Mouse (Mus musculus) Patski (cell line): ENCODE data around the gene Eps8l3. TPM values are rescaled to one million over a fixed set of nuclear protein-coding genes. Genes with fewer than 3 reads are reported as not detected.

ENCODE experiments used
- ATAC-seq: fragments of 100-300 bp; one replicate; pipeline ENCODE4 v1.8.0; 2021
- CTCF ChIA-PET: fragments of 350-600 bp; sonication (Branson Sonifier 250); formaldehyde crosslinking; loops from one replicate; lab custom pipeline; 2022; ENCODE audit warnings: inconsistent platforms; lab: Charles Lee
- POLR2A ChIA-PET: fragments of 350-600 bp; sonication (Branson Sonifier 250); formaldehyde crosslinking; loops from one replicate; lab custom pipeline; 2022; ENCODE audit warnings: antibody characterized with exemption, inconsistent platforms; lab: Charles Lee
- DNase-seq: peaks from one replicate; pipeline ENCODE4 v3.0.0-alpha.2; 2011; ENCODE audit warnings: low read depth, low spot score
- H3K27me3 ChIP-seq: fragments of 371-371 bp; one replicate; pipeline ENCODE4 v1.5.1; 2021
- CTCF ChIP-seq: fragments of 100-300 bp; IDR thresholded peaks from one replicate; pipeline ENCODE4 v1.5.1; 2021
- in situ Hi-C: fragments of 300-500 bp; cut with MboI; formaldehyde crosslinking; loops from 3 replicates; pipeline ENCODE4 v1.11.1; 2018; ENCODE audit warnings: low pct_unique_long_range_greater_than_20kb, mixed read lengths
- polyA plus RNA-seq: library from polyadenylated mRNA; unstranded; gene quantifications from one replicate; pipeline ENCODE4 v1.2.3, GENCODE M21; 2021

The Eps8l3 gene
- not detected for polyA plus RNA-seq

GRCm38 (mm10) chr3:107877005-107877404, at the start of gene Eps8l3:
Gene Eps8l3, plus strand, starts transcription at chr3:107877229.
- ChIA-PET POLR2A (no interaction called here), CTCF (interaction anchor here (1.0 to 5.3 kb wide), 2 partner anchors 10 to 18 kb away, joined by 3 to 27 read pairs; partner anchors contain the start of gene Gstm5)
- H3K27me3 ChIP-seq = no peaks in the 10 kb centered on the region
- in situ Hi-C loops = no loop called here
- no peak for DNase-seq
- no peak for ATAC-seq
- no peak for TF ChIP-seq CTCF

DNA sequence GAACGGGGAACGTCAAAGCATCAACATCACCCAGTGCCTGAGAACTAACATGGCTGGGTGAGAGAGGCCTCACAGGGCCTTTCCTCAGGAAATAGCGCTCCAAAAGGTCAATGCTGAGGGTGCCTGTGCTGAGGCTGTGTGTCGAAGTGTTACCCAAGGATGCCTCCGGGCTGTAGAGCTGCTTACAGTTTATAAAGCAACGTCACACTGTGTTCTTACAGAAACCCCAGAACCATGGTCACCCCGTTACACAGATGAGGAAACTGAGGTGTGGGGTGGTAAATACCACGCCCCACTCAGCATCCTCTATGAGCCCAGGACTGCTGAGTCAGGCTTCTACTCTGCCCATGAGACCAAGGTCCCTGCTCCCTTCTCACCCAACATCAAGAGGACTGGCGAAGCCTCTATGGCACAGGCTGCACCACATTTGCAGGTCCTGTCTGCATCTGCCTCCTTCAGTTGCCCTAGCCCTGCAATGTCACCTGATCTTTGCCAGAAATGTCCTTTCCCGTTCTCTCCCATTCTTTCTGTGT, 49.1 kb upstream of the Eps8l3 start:
- ATAC-seq = no peak
- no peak for DNase-seq
- ChIA-PET POLR2A (no interaction called here), CTCF (interaction anchor here (1.0 to 1.2 kb wide), 3 partner anchors 10 to 15 kb away, joined by 3 to 4 read pairs (median 3); no protein-coding TSS in a partner anchor)
- no peak for TF ChIP-seq CTCF
- in situ Hi-C loops = no loop called here
- no peaks in the 10 kb centered on the region for H3K27me3 ChIP-seq

- DNase-seq = no peak
- no peak for TF ChIP-seq CTCF
- peak; percentile 55 for ATAC-seq
- CTCF ChIA-PET = interaction anchor here (1.2 to 1.3 kb wide), 3 partner anchors 11 to 16 kb away, joined by 3 to 4 read pairs (median 3); no protein-coding TSS in a partner anchor
- no peaks in the 10 kb centered on the region for H3K27me3 ChIP-seq
- in situ Hi-C loops = no loop called here
- POLR2A ChIA-PET = no interaction called here
Observed at GRCm38 (mm10) chr3:107828518-107828917, 48.5 kb upstream of the Eps8l3 start.

GRCm38 (mm10) chr3:107828997-107829396, 48.0 kb upstream of the Eps8l3 start:
- no peak for TF ChIP-seq CTCF
- ATAC-seq (no peak), DNase-seq (no peak)
- H3K27me3 ChIP-seq = no peaks in the 10 kb centered on the region
- in situ Hi-C loops = no loop called here
- POLR2A ChIA-PET = interaction anchor here (1.5 kb wide), 1 partner anchor 70 kb away, joined by 6 read pairs; no protein-coding TSS in a partner anchor
- CTCF ChIA-PET = interaction anchor here (1.2 to 1.3 kb wide), 3 partner anchors 11 to 30 kb away, joined by 3 to 4 read pairs (median 3); no protein-coding TSS in a partner anchor

DNA sequence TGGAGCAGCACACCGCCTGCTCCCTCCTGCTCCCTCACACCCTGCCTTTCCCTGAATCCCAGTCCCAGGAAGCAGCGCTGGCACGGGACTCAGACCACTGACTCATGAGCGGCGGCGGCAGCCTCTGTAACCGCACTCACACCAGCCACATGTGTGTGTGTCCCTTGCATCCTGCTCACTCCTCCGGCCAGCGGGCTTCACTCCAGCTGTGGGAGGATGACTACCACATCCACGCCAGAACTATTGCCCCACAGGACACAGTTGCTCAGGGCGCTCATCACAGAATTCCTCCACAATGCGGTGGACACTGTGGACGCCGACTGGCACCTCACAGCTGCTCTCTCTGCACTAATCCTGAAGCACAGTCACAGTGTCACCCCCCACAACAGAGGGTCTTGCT, 47.4 kb upstream of the Eps8l3 start:
- ATAC-seq = no peak
- TF ChIP-seq CTCF = no peak
- no peaks in the 10 kb centered on the region for H3K27me3 ChIP-seq
- CTCF ChIA-PET = interaction anchor here (1.2 to 1.3 kb wide), 2 partner anchors 11 to 30 kb away, joined by 3 to 4 read pairs; no protein-coding TSS in a partner anchor
- DNase-seq = no peak
- POLR2A ChIA-PET = interaction anchor here (1.5 kb wide), 1 partner anchor 70 kb away, joined by 6 read pairs; no protein-coding TSS in a partner anchor
- in situ Hi-C loops = no loop called here

DNA sequence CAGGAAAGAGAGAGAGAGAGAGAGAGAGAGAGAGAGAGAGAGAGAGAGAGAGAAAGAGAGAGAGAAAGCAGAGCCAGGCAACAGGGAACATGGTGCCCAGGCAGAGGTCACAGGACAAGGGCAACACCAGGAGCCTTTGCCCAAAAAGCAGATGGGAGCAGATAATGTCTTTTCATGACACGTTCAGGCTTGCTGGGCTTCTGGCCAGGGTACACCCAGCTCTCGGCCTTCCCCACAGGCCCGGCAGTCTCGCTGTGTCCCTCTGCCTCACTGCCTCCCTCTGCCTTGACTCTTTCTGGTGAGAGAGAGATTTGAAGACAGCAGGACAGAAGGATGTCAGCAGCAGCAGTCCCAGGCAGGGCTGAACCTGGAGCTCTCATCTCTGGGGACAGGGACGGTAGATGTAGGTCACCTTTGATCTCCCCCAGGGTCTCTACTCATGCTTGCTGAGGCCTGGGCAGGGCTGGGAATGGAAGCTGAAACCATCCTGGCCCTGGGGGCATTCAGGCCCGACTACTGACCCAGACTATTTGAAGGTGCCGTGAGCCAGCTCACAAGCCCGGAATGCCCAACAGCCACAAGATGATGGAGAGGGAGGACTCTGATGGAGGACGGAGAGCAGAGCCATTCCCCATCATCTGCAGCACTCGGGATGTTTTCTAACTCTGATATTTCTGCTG, 45.0 kb upstream of the Eps8l3 start:
- peak; percentile 22 for DNase-seq
- in situ Hi-C loops = no loop called here
- CTCF ChIA-PET = interaction anchor here (0.7 to 1.2 kb wide), 5 partner anchors 13 to 85 kb away, joined by 3 read pairs; no protein-coding TSS in a partner anchor
- H3K27me3 ChIP-seq = no peaks in the 10 kb centered on the region
- POLR2A ChIA-PET = no interaction called here
- ATAC-seq = no peak
- no peak for TF ChIP-seq CTCF

DNA sequence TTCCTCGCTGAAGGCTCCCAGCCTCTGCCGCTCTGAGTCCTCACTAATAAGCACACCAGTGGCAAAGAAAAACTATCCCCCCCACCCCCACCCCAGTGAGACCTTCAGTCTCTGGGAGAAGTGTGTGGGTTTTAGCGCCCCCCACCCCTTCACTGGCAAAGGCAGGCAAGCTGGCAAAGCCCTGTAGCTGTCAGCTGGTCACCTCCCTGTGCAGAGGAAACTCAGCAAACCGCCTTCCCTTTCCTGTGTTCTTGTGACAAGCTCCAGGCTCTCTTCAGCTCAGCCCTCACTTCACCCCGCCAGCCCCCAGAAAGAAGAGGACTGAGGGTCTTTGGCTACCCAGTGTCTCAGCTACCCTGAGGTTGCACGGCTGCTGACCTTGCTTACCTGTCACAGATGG, 44.4 kb upstream of the Eps8l3 start:
- DNase-seq (no peak), ATAC-seq (no peak)
- no peak for TF ChIP-seq CTCF
- ChIA-PET CTCF (no interaction called here), POLR2A (no interaction called here)
- in situ Hi-C loops = no loop called here
- no peaks in the 10 kb centered on the region for H3K27me3 ChIP-seq

DNA sequence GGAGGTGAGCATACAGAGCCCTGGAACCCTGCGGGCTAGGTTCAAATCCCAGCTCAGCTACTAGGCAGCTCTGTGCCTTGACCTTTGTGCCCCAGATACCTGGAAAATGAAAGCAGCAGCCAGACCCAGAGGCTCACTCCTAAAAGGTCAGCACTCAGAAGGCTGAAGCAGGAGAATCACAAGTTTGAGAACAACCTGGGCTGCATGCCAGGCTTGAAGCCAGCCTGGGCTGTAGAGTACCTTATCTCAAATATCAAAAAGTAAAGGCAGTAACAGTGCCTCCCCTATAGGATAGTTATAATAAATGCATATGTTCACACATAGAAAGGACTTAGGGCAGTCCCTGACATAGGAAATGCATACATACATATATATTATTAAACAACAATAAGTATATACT, 43.7 kb upstream of the Eps8l3 start:
- H3K27me3 ChIP-seq = no peaks in the 10 kb centered on the region
- in situ Hi-C loops = no loop called here
- POLR2A ChIA-PET = no interaction called here
- DNase-seq (no peak), ATAC-seq (no peak)
- TF ChIP-seq CTCF = no peak
- CTCF ChIA-PET = no interaction called here

GRCm38 (mm10) chr3:107833872-107834341, 43.1 kb upstream of the Eps8l3 start:
- ATAC-seq = no peak
- ChIA-PET POLR2A (interaction anchor here (0.9 kb wide), 1 partner anchor 75 kb away, joined by 4 read pairs; no protein-coding TSS in a partner anchor), CTCF (interaction anchor here (0.9 to 1.0 kb wide), 3 partner anchors 10 to 137 kb away, joined by 3 to 4 read pairs (median 3); no protein-coding TSS in a partner anchor)
- no peaks in the 10 kb centered on the region for H3K27me3 ChIP-seq
- in situ Hi-C loops = no loop called here
- DNase-seq = no peak
- TF ChIP-seq CTCF = no peak

DNA sequence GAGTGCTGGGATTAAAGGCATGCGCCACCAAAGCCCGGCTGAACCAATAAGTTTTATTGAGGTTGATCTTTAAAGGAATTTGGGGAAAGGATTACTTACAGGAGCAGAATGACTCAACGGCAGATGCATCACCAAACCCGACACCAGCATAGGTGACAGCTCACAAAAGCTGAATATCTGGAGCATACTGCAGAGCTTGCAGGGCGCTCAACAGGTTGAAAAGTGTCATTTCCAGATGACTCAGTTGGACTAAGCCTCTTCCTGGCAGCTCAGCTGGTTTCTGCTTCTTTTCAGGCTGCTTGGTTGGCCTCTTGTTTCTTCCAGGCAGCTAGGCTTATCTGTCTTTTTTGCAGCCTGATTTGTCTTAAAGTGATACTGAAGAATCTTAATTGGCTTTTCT, 41.7 kb upstream of the Eps8l3 start:
- no peak for TF ChIP-seq CTCF
- POLR2A ChIA-PET = interaction anchor here (1.3 kb wide), 1 partner anchor 8 kb away, joined by 3 read pairs; no protein-coding TSS in a partner anchor
- ATAC-seq = no peak
- DNase-seq = peak; percentile 15
- no peaks in the 10 kb centered on the region for H3K27me3 ChIP-seq
- in situ Hi-C loops = no loop called here
- CTCF ChIA-PET = interaction anchor here (0.6 to 1.8 kb wide), 5 partner anchors 11 to 1472 kb away, joined by 3 to 8 read pairs (median 4); no protein-coding TSS in a partner anchor
